Mouse (Mus musculus): ENCODE measurements around the gene Zfp74.
"Not testable (repeated sequence)": the region's sequence is repeated elsewhere in the genome, so short reads cannot be mapped to it uniquely, and the experiment has no call there.

Gene Zfp74

DNA sequence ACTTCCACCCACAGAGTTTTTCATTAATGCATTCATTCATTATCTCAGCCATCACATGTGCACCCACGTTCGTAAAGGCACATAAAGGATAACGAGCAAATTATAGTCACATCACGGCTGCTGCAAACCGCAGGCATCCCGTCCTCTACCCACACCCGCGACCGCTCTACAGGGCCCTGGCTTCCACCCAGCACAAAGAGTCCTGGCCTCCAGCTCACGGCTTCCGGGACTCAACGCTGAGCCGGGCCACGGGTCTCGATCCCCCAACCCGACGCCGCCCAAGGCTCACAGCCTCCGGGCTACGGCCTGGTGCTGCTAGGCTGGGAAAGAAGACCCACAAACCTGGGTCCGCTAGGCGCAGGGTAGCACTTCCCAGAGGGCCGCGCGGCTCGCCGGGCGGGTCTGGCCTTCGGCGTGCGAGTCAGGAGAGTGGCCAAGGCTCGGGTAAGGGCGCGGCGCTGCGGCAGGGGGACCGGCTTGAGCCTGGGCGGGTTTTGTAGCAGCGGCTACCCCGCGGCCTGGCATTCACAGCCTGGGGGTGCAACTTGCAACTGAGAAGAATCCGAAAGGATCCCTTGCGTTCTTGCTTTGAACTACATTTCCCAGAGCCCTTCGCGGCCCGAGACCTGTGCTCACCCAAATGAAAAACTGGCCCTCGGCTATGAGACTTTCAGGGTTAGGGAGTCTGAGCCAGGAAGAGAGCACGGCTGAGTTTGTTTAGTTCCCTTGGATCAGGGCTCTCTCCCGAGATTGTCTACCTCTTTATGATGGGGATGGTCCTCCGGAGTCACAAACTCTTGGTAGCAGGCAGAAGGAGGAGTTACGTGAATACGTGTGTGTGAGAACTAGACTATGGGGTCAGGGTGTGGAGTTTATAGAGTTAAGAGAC lies at the start of gene Zfp74:
Gene Zfp74 (minus strand): TSS at position 577 of the 889 bp plus-strand sequence.
- peak; percentile 55 for DNase-seq (ENCODE audit: low read depth, low spot score)

DNA sequence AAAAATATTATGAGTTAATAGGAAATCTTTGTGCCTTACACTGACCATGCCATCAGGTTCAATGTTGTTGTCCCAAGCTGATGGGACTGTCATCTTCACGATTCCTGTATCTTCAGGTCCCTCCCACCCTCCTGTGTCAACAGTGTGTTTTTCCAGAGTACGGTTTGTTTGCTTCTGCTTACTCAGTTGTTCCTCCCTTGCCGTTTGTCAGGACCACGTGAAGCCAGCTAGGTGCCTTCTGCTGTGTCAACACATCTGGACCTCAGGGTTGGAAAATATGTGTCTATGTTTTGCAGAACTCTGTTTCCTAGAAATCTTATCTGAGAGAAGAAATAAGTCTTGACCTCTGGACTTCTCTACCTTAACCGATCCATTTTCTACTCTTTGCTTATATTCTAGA lies 46.7 kb upstream of the Zfp74 start:
- no peak for DNase-seq (ENCODE audit: low read depth, low spot score)

DNA sequence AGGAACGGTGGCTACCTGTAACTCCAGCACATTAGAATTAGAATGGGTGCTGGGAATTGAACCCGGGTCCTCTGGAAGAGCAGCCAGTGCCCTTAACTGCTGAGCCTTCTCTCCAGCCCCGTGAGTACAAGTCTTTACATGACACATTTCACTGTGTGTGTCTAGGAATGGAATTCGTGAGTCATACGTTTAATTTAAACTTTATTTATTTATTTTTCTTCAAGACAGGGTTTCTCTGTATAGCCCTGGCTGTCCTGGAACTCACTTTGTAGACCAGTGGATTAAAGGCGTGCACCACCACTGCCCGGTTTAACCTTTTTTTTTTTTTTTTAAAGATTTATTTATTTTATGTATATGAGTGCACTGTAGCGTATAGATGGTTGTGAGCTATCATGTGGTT lies 41.2 kb upstream of the Zfp74 start:
- no peak for DNase-seq (ENCODE audit: low read depth, low spot score)

- DNase-seq (ENCODE audit: low read depth, low spot score): no peak
These were observed 39.5 kb upstream of the Zfp74 start for GRCm38 (mm10) chr7:29993340-29993739.

DNA sequence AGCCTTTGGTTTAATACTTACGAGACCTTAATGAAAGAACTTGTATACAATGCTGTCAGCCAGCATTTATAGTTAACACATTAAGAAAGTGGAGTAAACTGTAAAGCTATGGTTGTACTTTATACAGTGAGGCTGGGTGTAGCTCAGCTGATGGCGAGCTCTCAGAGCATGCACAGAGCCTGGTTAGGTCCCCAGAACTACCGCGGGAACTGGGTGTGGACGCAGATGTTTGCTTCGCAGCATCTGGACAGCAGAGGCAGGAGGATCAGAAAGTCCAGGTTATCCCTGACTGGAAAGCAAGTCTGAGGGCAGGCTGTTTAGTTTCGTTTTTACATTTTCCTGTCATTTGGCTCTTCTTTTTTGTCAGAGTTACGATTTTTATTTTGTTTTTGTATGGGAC lies 38.8 kb upstream of the Zfp74 start:
- DNase-seq (ENCODE audit: low read depth, low spot score): no peak

- no peak for DNase-seq (ENCODE audit: low read depth, low spot score)
These were observed 35.1 kb upstream of the Zfp74 start for GRCm38 (mm10) chr7:29989031-29989430.

DNA sequence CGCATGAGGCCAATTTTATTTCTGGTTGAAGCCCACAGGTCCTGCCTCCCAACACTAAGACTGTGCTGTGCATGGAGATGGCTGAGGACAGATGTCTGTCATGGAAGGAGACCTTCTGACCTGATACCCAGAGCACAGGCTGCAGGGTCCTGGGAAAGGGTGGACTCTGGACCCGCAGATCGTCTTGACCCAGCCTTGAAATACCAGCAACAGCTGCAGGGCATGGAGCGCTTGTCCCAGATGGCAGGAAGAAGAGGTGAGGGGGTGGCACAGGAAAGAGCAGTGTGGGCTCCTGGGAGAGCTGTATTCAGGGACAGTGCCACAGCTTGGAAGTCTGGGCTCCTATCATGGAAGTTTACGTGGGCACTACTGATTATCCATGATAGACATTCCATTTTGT lies 33.7 kb upstream of the Zfp74 start:
- DNase-seq (ENCODE audit: low read depth, low spot score): no peak

GRCm38 (mm10) chr7:29986101-29986500 lies 32.2 kb upstream of the Zfp74 start:
- no peak for DNase-seq (ENCODE audit: low read depth, low spot score)

DNA sequence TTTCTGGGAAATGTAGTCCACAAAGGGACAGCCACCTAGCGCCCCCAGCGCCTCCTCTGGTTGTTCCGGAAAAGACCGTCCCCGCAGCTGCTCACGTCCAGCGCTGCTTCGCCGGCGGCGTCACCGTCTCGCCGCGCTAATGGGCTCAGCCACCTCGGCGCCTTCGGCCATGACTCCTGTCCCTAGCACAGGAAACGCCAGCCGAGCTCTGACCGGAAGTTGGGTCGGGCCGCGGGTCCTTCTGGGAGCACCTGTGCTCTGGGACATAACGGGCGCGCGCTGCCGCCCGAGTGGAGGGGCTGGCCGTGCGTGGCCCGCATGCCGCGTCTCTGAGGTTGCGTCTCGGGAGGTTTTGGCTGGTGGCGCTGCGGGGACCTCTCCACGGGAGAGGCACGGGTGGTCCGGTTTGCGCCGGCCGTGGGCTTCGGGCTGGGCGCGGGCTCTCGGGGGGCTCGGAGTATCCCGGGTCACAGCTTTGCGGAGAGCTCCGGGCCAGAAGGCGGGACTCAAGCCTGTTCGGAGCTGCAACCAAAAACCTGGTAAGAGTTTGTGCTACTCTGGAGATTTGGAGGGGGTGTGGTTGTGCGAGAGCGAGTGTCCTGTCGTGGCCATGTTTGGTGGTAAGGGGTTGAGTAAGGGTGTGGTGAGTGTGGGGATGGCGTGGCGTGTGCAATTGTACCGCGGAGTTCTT lies 29.9 kb upstream of the Zfp74 start, which contains the start of gene Zfp568:
Gene Zfp568 (plus strand): TSS at position 266 of the 691 bp plus-strand sequence.
- peak; percentile 60 for DNase-seq (ENCODE audit: low read depth, low spot score)

- no peak for DNase-seq (ENCODE audit: low read depth, low spot score)
These were observed 29.4 kb upstream of the Zfp74 start for GRCm38 (mm10) chr7:29983340-29983689.

DNA sequence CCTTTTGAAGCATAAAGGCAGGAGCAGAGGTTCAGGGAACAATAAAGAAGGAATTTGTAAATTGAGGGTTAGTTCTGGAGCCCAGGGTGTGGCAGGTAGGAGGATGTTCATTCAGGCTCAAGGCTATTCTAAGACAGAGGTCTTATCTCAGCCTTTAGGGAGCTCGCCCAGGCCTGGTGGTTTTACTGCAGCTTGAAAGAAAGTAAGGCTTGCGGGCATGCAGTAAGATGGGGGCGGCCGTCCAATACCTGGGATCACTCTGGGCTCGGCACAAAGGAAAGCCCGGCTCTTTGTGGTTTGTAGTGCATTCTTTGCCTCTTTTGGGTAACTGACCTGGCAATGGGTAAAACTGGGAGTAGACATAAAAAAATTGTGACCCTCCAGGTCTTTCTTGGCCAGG lies 29.0 kb upstream of the Zfp74 start:
- DNase-seq (ENCODE audit: low read depth, low spot score): no peak

DNA sequence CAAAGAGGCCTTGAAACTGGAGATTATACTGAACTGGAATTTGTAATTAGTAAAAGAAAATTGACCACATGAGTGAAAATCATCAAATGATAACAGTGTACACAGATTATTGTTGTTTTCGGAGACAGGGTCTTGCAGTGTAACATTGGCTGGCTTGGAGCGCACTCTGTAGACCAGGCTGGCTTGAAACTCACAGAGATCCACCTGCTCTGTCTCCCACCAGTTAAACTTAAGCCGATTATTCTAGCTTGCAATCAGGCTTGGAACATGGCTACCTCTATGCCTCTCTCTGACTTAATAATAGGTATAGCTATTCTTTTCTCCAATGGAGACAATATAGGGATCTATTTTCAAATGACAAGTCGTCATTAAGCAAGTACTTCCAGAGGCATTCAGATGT lies 28.5 kb upstream of the Zfp74 start:
- no peak for DNase-seq (ENCODE audit: low read depth, low spot score)

GRCm38 (mm10) chr7:29981860-29982259 lies 28.0 kb upstream of the Zfp74 start:
- DNase-seq (ENCODE audit: low read depth, low spot score): no peak

DNA sequence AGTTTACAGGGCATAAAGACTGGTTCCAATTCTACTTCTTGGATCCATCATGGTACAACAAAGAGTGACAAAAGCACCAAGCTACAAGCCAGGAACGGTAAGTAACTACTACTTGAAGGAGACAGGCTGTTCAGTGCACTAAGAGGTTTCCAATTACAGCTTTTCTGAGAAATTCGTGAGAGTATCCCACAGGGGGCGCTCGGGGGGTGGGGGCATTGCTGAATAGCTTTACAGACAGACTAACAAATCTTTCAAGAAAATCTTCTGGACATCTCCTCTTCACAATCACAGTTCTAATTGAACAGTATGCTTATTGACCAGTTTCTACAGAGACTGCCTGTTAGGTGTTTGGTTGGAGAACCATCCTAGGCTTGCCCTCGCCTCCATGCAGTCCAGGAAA lies 27.6 kb upstream of the Zfp74 start:
- DNase-seq (ENCODE audit: low read depth, low spot score): no peak

DNA sequence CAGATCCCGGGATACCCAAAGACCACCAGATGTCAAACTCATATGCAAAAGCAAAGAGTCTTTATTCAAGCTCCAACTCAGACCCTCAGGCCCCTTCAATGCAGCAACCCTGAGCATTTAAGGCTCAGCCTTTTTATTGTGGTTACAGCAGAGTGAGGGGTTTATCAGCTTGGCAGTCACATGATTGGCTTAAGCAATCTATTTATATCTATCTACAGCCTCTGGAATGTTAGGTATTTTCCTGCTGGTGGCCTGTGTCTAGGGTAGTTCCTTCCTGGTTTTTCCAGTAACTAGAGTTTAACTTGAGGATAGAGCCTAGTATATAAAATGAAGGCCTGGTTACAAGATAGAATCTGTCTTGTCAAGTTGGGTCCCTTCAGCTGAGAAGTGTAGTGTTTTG lies 26.9 kb upstream of the Zfp74 start:
- DNase-seq (ENCODE audit: low read depth, low spot score): no peak

- DNase-seq (ENCODE audit: low read depth, low spot score): no peak
These were observed 16.8 kb upstream of the Zfp74 start for GRCm38 (mm10) chr7:29970686-29971085.

- not testable (repeated sequence) for DNase-seq (ENCODE audit: low read depth, low spot score)
These were observed 11.4 kb upstream of the Zfp74 start for GRCm38 (mm10) chr7:29965115-29965810.

GRCm38 (mm10) chr7:29959004-29959403 lies 5.1 kb upstream of the Zfp74 start:
- DNase-seq (ENCODE audit: low read depth, low spot score): no peak

DNA sequence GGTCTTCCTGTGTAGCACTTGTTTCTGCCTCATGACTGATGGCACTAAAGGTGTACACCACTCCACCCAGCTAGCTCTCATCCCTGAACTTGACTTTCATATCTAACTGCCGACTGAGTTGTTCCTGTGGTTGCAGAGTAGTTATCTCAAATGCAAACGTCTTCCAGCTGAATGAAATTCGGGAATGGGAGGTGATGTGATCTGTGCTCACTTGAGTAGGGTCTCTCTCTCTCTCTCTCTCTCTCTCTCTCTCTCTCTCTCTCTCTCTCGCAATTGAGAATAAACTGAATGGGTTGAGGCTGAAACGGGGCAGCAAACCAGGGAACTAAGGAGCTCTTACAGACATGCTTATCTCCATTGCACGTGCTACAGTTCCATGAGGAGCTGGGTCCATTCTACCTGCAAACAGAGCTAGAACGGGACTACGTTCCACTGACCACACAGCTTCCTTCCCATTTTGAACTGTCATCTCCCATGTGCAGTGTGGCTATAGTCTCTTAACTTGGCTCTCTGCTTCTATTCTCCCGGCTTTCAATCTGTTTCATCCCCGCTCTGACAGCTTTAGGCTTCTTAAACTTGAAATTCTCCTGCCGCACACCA lies 4.3 kb upstream of the Zfp74 start:
- DNase-seq (ENCODE audit: low read depth, low spot score): no peak

GRCm38 (mm10) chr7:29956257-29956656 lies 2.4 kb upstream of the Zfp74 start:
- DNase-seq (ENCODE audit: low read depth, low spot score): no peak

DNA sequence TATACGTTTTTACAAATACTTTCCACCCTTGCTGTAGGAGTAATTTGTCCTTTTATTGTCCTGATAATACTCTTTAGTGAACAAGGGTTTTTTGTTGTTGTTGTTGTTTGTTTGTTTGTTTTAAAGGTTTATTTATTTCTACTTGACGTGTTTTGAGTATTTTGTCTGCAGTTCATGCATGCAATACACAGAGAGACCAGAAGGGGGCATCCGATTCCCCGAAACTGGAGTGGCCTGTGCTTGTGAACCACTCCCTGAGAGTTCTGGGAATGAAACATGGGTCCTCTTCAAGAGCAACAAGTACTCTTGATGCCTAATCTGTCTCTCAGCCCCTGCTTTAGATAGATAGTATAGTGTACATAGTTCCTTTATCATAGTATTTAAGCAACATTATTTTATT lies 842 bp upstream of the Zfp74 start:
- DNase-seq (ENCODE audit: low read depth, low spot score): peak; percentile 66

DNA sequence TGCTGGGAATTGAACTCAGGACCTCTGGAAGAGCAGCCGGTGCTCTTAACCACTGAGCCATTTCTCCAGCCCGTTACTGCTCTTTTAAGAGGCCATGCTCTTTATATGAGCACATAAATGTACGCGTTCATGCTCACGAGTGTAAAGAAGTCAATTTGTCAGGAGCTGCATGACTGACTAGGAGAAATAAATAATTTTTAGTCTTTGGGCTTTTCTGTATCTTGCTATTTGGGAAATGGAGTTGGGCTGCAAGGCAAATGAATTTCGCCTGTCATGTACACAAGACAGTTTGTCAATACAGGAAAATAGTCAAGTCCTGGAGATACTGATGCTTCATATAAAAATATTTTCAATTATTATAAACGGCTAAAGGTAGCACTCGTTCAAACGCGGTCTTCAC lies 803 bp downstream of the Zfp74 start:
- no peak for DNase-seq (ENCODE audit: low read depth, low spot score)
